Mouse (Mus musculus) bone marrow, adult 2 months (tissue): ENCODE data around the gene Cog3.

Experiments used
- CTCF ChIP-seq: fragments of 200-500 bp; IDR thresholded peaks from 2 replicates; pipeline ENCODE4 v1.5.1; 2011; ENCODE audit warnings: low read length, control low read depth; ENCODE audit not compliant: control insufficient read depth, insufficient read depth
- POLR2A ChIP-seq: fragments of 200-500 bp; IDR thresholded peaks from 2 replicates; pipeline ENCODE4 v1.6.1; 2011; ENCODE audit warnings: low read depth, mild to moderate bottlenecking, control low read depth, low read length, borderline replicate concordance; ENCODE audit not compliant: control insufficient read depth

DNA sequence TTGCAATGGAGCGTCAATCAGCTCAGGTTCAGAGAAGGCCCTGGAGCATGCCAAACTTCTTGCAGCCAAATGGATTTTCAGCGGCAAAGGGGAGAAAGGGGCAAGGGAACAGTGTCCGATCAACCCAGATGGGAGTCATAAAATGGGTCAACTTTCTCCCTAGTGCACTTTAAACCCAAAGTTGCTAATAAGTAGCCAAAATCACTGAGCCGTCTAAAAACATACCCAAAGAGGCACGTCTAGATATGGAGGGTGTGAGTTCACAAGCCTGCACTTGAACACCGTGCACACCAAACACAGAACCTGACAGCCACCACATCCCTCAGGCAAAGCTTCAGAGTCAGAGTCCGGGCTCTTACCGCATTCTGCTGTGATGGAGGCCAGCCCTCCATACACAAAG lies 22.3 kb upstream of the Cog3 start:
- TF ChIP-seq POLR2A, result no peak
- TF ChIP-seq CTCF, result no peak
